Mouse (Mus musculus) limb, embryonic 14.5 days (tissue): ENCODE results near the gene Lrrc14b. TPM values are rescaled to one million over a fixed set of nuclear protein-coding genes. Genes with fewer than 3 reads are reported as not detected.

ENCODE experiments used
- ATAC-seq: fragments of 200-750 bp; cut with Nextera tagmentation; 2 replicates; pipeline ENCODE4 v1.8.0; 2017; ENCODE audit warnings: low read depth, moderate number of reproducible peaks, moderate TSS enrichment; ENCODE audit not compliant: low FRiP score
- DNase-seq: peaks from one replicate; pipeline ENCODE4 v3.0.0-alpha.2; 2015; ENCODE audit warnings: low spot score
- H3K27ac ChIP-seq: fragments of 300-500 bp; sonication (generic); replicated peaks from 2 replicates; pipeline ENCODE4 v1.5.1; 2014; ENCODE audit warnings: low read depth, mild to moderate bottlenecking, low read length, moderate library complexity, mixed read lengths
- H3K27me3 ChIP-seq: fragments of 300-500 bp; sonication (generic); 2 replicates; pipeline ENCODE4 v1.6.1; 2014; ENCODE audit warnings: low read length, mixed read lengths; ENCODE audit not compliant: control insufficient read depth, insufficient read depth
- H3K36me3 ChIP-seq: fragments of 300-500 bp; sonication (generic); 2 replicates; pipeline ENCODE4 v1.6.1; 2014; ENCODE audit warnings: mild to moderate bottlenecking, low read length, moderate library complexity, mixed read lengths; ENCODE audit not compliant: control insufficient read depth, insufficient read depth
- H3K4me1 ChIP-seq: fragments of 300-500 bp; sonication (generic); 2 replicates; pipeline ENCODE4 v1.6.1; 2014; ENCODE audit warnings: antibody characterized with exemption, low read length, mixed read lengths; ENCODE audit not compliant: control insufficient read depth, insufficient read depth
- H3K4me2 ChIP-seq: fragments of 300-500 bp; sonication (generic); replicated peaks from 2 replicates; pipeline ENCODE4 v1.6.1; 2014; ENCODE audit warnings: low read depth, mild to moderate bottlenecking, low read length, moderate library complexity; ENCODE audit not compliant: severe bottlenecking
- H3K4me3 ChIP-seq: fragments of 300-500 bp; sonication (generic); replicated peaks from 2 replicates; pipeline ENCODE4 v1.5.1; 2014; ENCODE audit warnings: low read length
- H3K9ac ChIP-seq: fragments of 300-500 bp; sonication (generic); 2 replicates; pipeline ENCODE4 v1.6.1; 2014; ENCODE audit warnings: mild to moderate bottlenecking, low read depth, low read length, moderate library complexity; ENCODE audit not compliant: severe bottlenecking
- H3K9me3 ChIP-seq: fragments of 300-500 bp; sonication (generic); 2 replicates; pipeline ENCODE4 v1.6.1; 2016; ENCODE audit warnings: low read length; ENCODE audit not compliant: control insufficient read depth
- POLR2A ChIP-seq: fragments of 200-500 bp; IDR thresholded peaks from 2 replicates; pipeline ENCODE4 v1.8.0; 2012; ENCODE audit warnings: inconsistent platforms, mild to moderate bottlenecking, moderate library complexity, borderline replicate concordance; ENCODE audit not compliant: insufficient read depth, insufficient read length; ENCODE audit errors: extremely low read depth
- WGBS: fragments of 180-500 bp; shearing (Covaris S2); extraction: QIAGEN DNeasy Blood & Tissue Kit; methylation state at CpG from one replicate; pipeline ENCODE4 v1.1.7; 2014; 5-methylcytosine and 5-hydroxymethylcytosine counted together
- polyA plus RNA-seq, 2 experiments: library from polyadenylated mRNA; depleted of rRNA in 1 of 2; stranded (reverse) in 1 of 2; unstranded in 1 of 2; fragments of >200 nt; fragmentation: Nextera tagmentation in 1 of 2; extraction: Ambion mirVana in 1 of 2; gene quantifications; 2 replicates each; pipeline versions ENCODE4 v1.2.1 to v1.2.3; 2012 to 2014

The Lrrc14b gene
- polyA plus RNA-seq, 2 experiments, result 0.58 TPM; not detected in 1

DNA sequence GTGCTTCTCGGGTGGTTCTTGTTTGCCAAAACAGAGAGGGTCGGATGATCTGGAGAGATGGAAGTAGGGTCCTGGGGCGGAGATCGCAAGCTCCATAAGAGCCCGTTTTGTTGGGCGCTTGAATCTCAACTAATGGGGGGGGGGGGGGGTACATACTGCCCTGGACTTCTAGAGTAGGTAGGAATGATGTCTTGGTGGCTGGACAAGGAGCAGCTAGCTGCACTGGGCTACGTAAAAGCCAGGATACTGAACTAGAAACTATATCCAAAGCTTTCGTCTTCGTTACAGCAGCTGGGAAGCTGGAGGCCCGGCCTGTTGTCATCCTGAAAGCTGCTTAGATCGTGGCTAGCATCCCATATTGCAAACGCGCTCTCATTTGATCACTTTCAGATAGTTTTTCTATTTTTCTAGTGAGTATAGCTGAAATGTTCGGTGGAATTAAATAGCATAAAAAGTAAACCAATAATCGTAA is 13.3 kb downstream of the Lrrc14b start:
- peak overlapping the region; percentile 59 for H3K4me2 ChIP-seq
- H3K9ac ChIP-seq, result peak overlapping the region; percentile 87
- DNase-seq (peak; percentile 22), ATAC-seq (peak; percentile 32; the same call in 1 of the 2 replicates)
- no peaks in the 10 kb centered on the region for H3K9me3 ChIP-seq
- WGBS, result 2% methylated on average over 15 of the region's 15 CpGs
- peak overlapping the region; percentile 86 for H3K4me3 ChIP-seq
- H3K4me1 ChIP-seq, result peaks cover 11% of the 10 kb centered on the region
- peak overlapping the region; percentile 67 for H3K27ac ChIP-seq
- TF ChIP-seq POLR2A, result no peak
- H3K36me3 ChIP-seq, result 0 out of 2 replicates have a peak, but pooled peaks cover 3% of the 10 kb centered on the region
- H3K27me3 ChIP-seq, result no peaks in the 10 kb centered on the region

DNA sequence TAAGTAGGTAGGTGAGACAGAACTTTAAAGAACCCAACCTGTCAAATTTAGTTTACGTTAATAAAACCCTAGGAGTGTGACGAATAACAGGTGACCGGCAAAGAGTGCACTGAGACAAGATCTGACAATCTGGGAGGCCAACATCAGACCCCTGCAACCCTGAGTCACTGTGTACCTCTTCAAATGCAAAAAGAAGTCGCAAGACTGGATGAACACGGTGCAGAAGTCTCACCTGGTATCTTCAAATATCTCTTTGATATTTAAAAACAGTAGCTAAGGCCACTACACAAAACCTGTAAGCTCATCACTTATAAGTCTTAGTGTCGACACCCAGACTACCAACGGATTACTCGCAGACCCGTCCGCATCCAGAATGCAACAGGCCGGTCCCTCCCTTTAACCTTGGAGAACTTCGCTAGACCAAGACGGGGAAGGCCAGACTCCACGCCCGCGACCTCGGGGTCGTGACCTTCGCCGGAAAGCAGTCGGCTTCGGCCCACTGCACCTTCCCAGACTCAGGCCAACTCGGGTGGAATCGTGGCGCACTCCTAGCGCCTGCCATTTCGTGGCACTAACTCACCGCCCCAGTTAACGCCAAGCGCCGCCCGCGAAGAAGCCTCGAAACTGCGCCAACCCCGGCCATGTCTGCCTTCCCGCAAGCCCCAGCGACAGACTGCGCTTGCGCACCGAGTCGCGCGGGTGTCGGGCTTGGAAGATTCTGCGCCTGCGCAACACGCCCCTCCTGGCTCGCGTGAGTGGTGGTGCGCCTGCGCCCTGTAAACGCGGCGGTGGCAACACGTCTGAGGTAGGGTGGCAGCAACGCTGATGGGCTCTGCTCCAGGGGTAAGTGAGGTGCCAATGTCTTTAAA is 14.0 kb downstream of the Lrrc14b start, which contains the start of the genes Sdha and Ccdc127:
TSS of gene Sdha (minus strand) at position 715 of the 869 bp plus-strand sequence.
TSS of gene Ccdc127 (plus strand) at position 744 of the 869 bp plus-strand sequence.
- WGBS, result 1% methylated on average over 57 of the region's 57 CpGs
- H3K27ac ChIP-seq, result peak within 1 kb of the TSS; percentile 67
- DNase-seq (peak; percentile 95), ATAC-seq (peak; percentile 96)
- H3K4me3 ChIP-seq, result peak within 1 kb of the TSS; percentile 86
- H3K9me3 ChIP-seq, result no peaks in the 10 kb centered on the region
- peak within 1 kb of the TSS; percentile 87 for H3K9ac ChIP-seq
- H3K4me2 ChIP-seq, result peak within 1 kb of the TSS; percentile 59
- peaks cover 11% of the 10 kb centered on the region for H3K4me1 ChIP-seq
- TF ChIP-seq POLR2A, result peak; percentile 94
- 0 out of 2 replicates have a peak, but pooled peaks cover under 1% of the 10 kb centered on the region for H3K36me3 ChIP-seq
- H3K27me3 ChIP-seq, result no peaks in the 10 kb centered on the region

DNA sequence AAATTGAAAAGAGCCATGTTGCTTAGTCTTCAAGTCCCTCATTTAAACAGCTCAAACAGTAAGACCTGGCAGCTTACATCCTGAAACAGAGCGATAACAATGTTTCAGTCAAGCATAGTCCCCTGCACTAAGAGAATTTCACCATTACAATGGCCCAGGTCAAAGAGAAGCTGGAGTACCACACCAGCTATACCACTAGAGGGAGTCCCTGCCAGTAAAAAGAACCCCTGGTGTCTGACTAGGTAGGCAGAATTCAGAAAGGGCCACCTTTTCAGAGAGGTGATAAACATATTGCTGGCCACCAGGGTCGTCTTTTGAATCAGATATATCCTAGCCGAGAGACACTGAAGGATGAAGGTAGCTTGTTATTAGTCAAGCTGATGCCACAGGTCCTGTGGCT is 22.8 kb downstream of the Lrrc14b start:
- Histone ChIP-seq H3K27ac (no peak overlapping the region), H3K4me1 (no peaks in the 10 kb centered on the region), H3K9me3 (no peaks in the 10 kb centered on the region), H3K4me2 (no peak overlapping the region), H3K36me3 (peaks cover 75% of the 10 kb centered on the region), H3K9ac (no peak overlapping the region), H3K4me3 (no peak overlapping the region), H3K27me3 (no peaks in the 10 kb centered on the region)
- TF ChIP-seq POLR2A, result no peak
- peak; percentile 71; the same call in 1 of the 2 replicates for ATAC-seq
- DNase-seq, result peak; percentile 38
- 58% methylated on average over 3 of the region's 3 CpGs for WGBS

DNA sequence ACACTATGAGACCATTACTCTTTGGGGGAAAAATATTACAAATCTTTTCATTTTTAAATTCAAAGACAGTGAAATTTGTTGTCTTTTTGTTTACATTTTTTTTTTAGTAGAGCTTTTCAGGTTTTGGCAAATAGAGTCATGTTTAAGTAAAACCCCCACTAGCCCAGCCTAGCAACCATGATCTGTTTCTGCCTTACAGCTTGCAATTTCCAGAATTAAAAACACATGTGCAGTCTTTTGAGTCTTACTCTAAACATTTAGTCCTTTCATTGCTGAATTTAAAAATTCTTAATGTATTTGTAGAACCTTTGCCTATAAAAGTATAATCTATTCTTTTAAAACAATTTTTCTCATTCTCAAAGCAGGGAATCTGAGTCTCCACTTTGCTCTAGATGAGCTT is 34.5 kb downstream of the Lrrc14b start:
- H3K36me3 ChIP-seq, result peaks cover 74% of the 10 kb centered on the region
- no peak overlapping the region for H3K27ac ChIP-seq

DNA sequence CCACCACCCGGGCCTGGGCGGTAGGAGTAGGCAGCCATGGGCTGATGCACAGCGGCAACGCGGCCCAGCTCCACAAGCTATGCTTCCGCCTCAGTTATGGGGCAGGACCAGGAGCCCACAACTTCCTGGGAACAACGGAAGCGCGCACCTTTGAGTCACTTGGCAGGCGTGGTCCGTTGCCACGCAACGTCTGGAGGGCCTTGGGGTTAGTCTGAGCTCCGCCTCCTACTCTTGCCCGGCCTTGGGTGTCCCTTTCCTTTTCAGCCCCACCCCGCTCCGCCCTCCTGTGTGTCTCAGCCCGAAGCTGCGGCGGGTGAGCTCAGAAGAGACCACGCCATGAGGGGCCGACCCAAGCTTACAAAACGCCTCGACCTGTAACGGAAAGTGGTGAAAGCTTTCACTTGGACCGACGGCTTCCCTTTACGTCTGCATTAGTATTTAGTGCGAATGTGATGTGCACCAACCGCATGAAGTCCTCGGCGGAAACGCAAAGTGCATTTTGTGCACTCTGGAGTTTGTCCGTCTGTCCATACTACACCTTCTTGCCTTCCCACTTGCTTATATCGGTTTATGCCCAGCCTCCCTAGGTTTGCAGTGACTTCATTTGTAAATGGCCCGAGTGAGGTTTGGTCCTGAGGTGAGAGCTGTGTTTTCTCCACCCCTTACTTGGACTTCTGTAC is 46.5 kb downstream of the Lrrc14b start, which contains the start of gene Pdcd6:
TSS of gene Pdcd6 (minus strand) at position 411 of the 680 bp plus-strand sequence.
- Histone ChIP-seq H3K4me1 (peaks cover 7% of the 10 kb centered on the region), H3K9me3 (no peaks in the 10 kb centered on the region), H3K4me2 (peak within 1 kb of the TSS; percentile 70), H3K27me3 (no peaks in the 10 kb centered on the region), H3K36me3 (peaks cover 30% of the 10 kb centered on the region), H3K9ac (peak within 1 kb of the TSS; percentile 82), H3K4me3 (peak within 1 kb of the TSS; percentile 78), H3K27ac (peak within 1 kb of the TSS; percentile 73)
- ATAC-seq (peak; percentile 99), DNase-seq (peak; percentile 96)
- 0 out of 2 replicates have a peak, but pooled peaks have one; percentile 64 for TF ChIP-seq POLR2A
- WGBS, result 1% methylated on average over 33 of the region's 36 CpGs

More for the DNA sequence above, 34.5 kb downstream of the Lrrc14b start:
- Histone ChIP-seq H3K4me1 (no peaks in the 10 kb centered on the region), H3K9me3 (no peaks in the 10 kb centered on the region), H3K4me2 (no peak overlapping the region), H3K9ac (no peak overlapping the region), H3K4me3 (no peak overlapping the region), H3K27me3 (no peaks in the 10 kb centered on the region)
- DNase-seq (peak; percentile 30), ATAC-seq (no peak)
- no peak for TF ChIP-seq POLR2A
